Mouse (Mus musculus): ENCODE data around the gene Ctsl.

Gene Ctsl

GRCm38 (mm10) chr13:64312024-64312915, 58.4 kb downstream of the Ctsl start, which contains the start of gene Aaed1:
TSS of gene Aaed1 (minus strand) at chr13:64312710.
- peak; percentile 88 for DNase-seq (ENCODE audit: low spot score)

- no peak for DNase-seq (ENCODE audit: low spot score)
These were observed 59.4 kb downstream of the Ctsl start for GRCm38 (mm10) chr13:64311266-64311665.

- no peak for DNase-seq (ENCODE audit: low spot score)
These were observed 60.1 kb downstream of the Ctsl start for GRCm38 (mm10) chr13:64310585-64310984.

GRCm38 (mm10) chr13:64309842-64310241, 60.8 kb downstream of the Ctsl start:
- DNase-seq (ENCODE audit: low spot score): no peak

Measured in urinary bladder, postnatal 25 days (tissue).